Mouse (Mus musculus): ENCODE measurements around the gene Atad5.

The Atad5 gene

DNA sequence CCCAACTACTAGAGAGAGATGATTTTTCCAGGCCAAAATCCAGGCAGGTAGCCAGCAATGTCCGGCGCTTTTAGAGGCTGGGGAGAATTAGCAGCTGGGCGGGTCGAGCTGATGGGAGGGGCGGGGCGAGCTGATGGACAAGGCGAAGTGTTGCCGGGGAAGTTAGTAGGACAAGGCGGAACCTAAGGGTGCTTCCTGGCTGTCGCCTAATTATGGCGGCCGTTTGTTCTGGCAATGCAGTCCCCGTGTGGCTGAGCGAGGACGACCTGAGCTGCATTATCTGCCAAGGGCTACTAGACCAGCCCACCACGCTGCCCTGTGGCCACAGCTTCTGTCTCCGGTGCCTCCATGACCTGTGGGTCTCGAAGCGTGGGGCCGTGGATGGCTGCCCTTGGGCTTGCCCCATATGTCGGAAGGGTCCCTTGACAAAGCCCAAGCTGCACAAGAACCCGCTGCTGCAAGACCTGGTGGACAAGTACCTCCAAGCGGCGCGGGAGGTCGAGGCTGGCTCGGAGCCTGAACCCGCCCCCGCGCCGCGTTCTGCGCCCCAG, 94.6 kb downstream of the Atad5 start, which contains the start of gene Rnf135:
Gene Rnf135 (plus strand): TSS at position 147 of the 551 bp plus-strand sequence.
- peak; percentile 87 to 89 for DNase-seq

DNA sequence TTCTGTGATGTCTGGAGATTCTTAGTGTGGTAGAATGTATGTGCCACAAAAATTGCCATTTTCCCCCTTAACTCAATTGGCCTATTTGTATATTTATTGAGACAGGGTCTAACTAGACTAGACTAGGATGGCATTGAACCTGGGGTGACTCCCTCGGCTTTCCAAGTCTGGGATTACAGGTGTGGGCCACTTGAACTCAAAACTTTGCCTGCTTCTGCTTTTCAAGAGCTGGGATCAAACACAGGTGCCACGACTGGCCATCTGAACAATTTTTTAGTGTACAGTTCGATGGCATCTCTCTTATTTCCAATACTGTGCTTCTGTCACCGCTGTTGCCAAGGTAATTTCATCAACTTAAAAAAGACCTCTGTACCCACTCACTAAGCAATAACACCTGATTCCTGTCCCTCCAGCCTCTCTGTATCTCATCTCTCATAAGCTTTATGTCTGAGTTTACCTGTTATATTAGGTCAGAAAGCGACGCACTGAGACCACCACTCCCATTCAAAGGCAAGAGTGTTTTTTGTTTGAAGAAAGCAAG, 95.4 kb downstream of the Atad5 start:
- DNase-seq, result peak in 1 of 2 experiments; percentile 14
